Mouse (Mus musculus) layer of hippocampus, adult 2 months (tissue): ENCODE data around the gene Actrt2. TPM values are rescaled to one million over a fixed set of nuclear protein-coding genes. Genes with fewer than 3 reads are reported as not detected.

ENCODE experiments used
- DNase-seq, 2 experiments: peaks; one replicate each; pipeline ENCODE4 v3.0.0; 2022; ENCODE audit warnings: low spot score in 2 of 2
- H3K27ac ChIP-seq: fragments of 200-600 bp; 2 replicates; pipeline ENCODE4 v1.8.1; 2022
- H3K4me3 ChIP-seq: fragments of 200-600 bp; 2 replicates; pipeline ENCODE4 v1.8.1; 2022; ENCODE audit warnings: mild to moderate bottlenecking
- CTCF ChIP-seq: fragments of 200-600 bp; conservative IDR thresholded peaks from 2 replicates; pipeline ENCODE4 v1.8.1; 2022; ENCODE audit warnings: antibody characterized with exemption, mild to moderate bottlenecking, moderate library complexity
- long read RNA-seq, 2 experiments: library from polyadenylated mRNA; stranded (forward); transcript quantifications; one replicate each; pipeline ENCODE4 v2.0.0; 2021; ENCODE audit warnings: borderline mapping rate in 2 of 2
- total RNA-seq, 2 experiments: library from RNA; stranded (reverse); gene quantifications; 2 replicates each; pipeline ENCODE4 v1.2.3; 2021

The Actrt2 gene
- not detected for total RNA-seq
- long read RNA-seq, experiment 1: 0 reads
- long read RNA-seq, experiment 2: 0 reads

DNA sequence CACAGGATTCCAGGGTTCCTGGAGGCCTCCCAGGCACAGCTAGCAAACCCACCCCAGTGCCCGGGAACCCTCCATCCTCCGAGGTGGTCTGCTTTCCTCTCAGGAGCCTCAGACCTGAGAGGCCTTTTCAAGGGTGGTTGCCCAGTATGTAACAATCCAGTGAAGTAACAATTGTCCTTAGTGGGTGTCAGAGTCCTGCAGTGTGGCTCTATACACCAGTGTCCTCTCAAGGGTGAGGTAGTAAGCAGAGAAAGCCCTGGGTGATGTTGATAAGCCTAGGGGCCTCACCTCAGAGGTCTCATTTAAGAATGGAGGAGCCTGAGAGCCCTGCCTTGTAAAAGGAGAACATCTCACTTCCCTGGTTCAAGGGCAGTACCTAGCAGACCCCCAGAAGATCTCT is at the start of gene Actrt2:
Gene Actrt2, minus strand, starts transcription at position 101 of the 400 bp plus-strand sequence.
- Histone ChIP-seq H3K4me3 (no peak within 1 kb of the TSS), H3K27ac (no peak within 1 kb of the TSS)
- no peak for TF ChIP-seq CTCF
- no peak for DNase-seq

DNA sequence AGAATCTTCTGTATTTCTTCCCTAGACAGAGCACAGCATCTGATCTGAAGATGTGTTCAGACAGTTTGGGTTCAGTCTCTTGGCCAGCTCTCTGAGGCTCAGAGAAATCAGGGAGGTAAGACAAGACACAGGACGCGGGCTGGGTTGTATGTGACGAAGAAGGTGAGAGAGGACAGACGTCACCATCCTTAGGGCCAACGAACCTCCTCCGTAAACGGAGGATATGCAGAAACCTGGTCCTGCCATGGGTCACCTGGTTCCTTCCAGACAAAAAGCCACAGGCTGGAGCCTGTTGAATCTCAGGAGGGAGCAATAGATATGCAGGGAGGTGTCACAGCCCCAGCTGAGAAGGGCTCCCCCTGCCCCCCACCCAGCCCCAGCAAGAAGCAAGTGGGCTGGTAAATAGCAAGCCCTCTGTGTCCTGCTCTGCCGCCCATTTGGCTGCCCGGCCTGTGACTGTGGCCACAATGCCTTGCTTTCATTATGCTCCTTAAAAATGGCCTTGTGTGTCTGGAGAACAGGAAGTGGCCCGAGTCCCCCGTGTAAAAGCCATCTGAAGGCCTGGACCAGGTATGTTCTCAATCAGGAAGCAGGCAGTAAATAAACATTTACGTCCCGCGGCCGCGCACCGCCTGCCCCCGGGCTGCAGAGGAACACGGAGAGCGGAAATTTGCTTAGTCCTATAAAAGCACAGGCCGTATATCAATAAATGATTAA is 41.9 kb upstream of the Actrt2 start:
- no peak for DNase-seq
- Histone ChIP-seq H3K27ac (no peak overlapping the region), H3K4me3 (no peak overlapping the region)
- TF ChIP-seq CTCF: no peak

DNA sequence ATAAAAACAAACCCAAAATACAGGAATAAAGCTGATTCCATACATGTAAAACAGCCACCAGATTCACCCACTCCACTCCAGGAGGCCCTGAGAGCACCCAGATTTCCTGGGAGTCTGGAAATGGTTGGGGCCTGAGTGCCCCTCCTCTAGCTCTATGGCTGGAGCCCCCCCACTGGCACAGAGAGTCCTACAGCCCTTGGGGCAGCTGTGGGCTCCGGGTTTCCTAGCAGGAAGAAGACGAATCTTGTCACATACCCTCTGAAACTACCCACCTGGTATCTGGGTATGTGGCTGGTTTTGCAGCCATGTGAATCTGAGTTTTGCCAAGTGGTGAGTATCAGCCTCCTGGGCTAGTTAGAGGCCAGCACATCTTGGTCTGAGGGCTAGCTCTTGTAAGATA is 41.1 kb upstream of the Actrt2 start:
- Histone ChIP-seq H3K4me3 (no peak overlapping the region), H3K27ac (no peak overlapping the region)
- TF ChIP-seq CTCF: no peak
- no peak for DNase-seq

DNA sequence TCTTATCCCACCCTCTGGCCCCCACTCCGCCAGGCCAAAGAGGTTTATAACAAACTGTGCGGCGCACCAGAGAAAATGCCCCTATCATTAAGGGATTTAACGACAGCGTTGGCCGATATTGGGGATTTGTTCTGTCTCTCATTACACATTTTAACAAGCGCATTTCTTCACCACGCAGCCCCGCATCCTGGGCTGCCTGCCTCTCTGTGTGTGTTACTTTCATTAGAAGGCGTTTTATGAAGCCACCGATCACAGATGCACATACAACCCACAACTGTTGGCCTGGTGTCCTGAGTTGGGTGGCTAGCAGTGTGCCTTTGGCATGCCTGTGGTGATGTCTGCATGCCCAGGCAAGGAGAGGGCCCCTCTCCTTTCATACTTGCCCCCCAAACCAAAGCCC is 40.6 kb upstream of the Actrt2 start:
- Histone ChIP-seq H3K27ac (no peak overlapping the region), H3K4me3 (no peak overlapping the region)
- DNase-seq: no peak

DNA sequence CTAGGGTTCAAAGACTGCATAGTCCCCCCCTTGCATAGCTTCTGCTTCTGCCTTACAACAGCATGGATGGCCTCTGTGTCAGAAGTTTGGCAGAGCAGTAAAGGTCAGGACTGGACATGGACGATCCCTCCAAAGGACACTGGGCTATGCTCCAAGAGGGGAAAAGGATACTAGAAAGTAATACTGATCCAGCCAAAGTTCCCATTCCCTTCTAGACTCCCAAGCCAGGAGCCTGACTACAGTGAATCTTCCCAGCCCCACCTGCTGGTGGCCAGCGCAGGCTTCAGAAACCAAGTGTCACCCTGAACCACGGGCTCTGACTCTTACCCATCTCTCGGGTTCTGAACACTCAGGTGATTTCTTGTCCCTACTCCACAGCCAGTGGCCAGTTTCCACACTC is 39.9 kb upstream of the Actrt2 start:
- H3K4me3 ChIP-seq: no peak overlapping the region
- DNase-seq: no peak
- no peak overlapping the region for H3K27ac ChIP-seq
- no peak for TF ChIP-seq CTCF

More for the DNA sequence above, 40.6 kb upstream of the Actrt2 start:
- no peak for TF ChIP-seq CTCF

DNA sequence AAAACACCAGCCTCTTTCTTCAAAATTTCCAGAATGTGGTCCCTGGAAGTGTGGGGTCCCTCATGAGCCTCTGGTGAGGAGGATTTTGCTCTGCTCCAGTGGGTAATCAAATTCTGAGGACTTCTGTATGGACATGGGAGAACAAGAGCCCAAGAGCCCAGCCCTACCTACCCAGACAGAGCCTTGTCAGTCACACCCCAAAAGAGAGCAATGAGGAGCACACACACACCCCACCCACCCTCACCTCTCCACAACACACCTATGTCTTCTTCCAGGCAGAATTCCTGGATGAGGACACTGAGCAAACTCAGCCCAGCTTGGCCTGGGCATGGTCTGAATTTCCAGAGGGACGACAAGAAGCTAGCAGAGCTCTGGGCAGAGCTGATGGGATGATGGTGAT is 38.8 kb upstream of the Actrt2 start:
- no peak for DNase-seq
- no peak overlapping the region for H3K27ac ChIP-seq
- no peak for TF ChIP-seq CTCF
- H3K4me3 ChIP-seq: no peak overlapping the region

DNA sequence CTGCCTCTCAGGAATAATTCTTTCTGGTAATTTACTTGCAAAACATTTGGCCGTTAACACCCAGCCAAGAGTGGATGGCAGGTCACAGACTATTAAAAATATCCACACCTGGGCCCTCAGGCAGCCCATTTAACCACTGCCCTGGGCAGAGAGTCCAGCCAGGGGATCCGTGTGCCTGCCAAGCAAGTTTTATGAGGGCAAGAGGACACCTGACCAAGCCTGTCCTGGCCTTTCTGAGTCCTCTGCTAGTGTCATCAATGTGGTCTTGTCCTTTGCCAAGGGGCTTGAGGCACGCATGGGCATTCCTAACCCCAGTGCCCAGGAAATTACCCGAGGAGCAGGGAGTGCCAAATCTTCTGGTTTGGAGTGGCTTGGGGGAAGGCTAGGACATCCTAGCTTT is 38.0 kb upstream of the Actrt2 start:
- DNase-seq: no peak
- H3K4me3 ChIP-seq: no peak overlapping the region
- H3K27ac ChIP-seq: no peak overlapping the region
- TF ChIP-seq CTCF: no peak

DNA sequence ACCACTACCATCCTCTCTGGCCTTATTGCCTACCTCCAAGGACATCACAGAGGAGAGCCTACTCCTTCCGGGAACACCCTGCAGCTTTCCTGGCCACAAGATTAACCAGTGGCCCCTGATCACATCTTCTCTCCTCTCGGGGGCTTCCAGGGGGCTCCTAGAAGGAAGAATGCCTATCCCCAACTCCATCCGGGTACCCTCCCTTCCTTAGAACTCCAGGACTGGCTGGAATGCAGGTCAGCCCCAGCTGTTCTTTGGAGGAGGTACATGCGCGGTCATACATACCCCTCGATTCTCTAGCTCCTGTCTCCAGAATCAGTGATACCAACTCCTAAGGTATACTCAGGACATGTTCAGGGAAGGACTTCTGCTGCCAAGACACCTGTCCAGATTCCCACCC is 37.4 kb upstream of the Actrt2 start:
- Histone ChIP-seq H3K27ac (no peak overlapping the region), H3K4me3 (no peak overlapping the region)
- no peak for DNase-seq
- TF ChIP-seq CTCF: no peak

DNA sequence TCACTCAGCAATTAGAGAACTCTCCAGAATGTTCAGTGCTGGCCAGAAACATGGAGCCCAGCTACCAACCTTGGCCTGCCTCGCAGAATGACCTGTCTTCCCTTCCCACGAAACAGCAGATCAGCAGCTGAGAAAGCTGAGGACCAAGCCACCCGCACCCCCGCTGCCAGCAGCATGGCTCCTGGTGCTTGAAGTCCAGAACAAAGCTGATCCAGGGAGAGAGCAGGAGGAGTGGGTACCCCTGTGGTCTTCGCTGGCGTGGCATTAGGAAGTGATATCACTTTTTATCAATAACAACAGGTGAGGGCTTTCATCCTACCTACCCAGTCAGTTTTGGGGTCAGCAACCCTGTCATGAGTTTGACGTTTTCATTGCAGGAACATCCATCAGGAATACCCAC is 36.9 kb upstream of the Actrt2 start:
- DNase-seq: no peak
- no peak for TF ChIP-seq CTCF
- no peak overlapping the region for H3K27ac ChIP-seq

DNA sequence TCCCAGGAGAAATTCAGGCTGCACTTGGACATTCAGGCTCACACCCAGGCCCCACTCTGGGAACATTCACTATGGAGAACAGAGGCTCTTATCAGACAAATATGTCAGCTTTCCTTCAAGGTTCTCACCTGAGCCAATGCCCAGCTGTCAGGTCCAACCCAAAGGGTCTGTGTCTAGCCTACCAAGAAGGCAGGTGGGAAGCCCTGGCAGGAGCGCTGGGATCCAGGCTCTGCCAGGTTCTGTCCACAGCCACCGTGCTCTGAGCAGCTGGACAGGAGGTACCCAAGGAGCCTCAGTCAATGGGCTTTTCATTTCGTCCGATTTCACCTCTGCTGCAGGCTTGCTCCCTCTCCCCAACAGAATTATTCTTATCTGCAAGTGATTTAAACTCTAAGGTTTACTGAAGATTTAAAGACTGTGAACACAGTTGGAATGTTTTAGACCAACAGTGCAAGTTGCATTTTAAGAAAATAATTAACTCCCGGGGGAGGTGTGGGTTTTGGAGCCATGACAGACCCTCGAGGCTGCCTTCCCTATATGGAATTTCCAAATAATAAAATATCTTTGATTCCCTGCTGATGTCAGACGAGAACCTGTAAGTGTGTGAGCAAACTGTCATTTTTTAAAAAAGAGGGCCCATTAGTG is 35.9 kb upstream of the Actrt2 start:
- H3K4me3 ChIP-seq: no peak overlapping the region
- no peak overlapping the region for H3K27ac ChIP-seq
- TF ChIP-seq CTCF: no peak
- DNase-seq: no peak

More for the DNA sequence above, 36.9 kb upstream of the Actrt2 start:
- no peak overlapping the region for H3K4me3 ChIP-seq

DNA sequence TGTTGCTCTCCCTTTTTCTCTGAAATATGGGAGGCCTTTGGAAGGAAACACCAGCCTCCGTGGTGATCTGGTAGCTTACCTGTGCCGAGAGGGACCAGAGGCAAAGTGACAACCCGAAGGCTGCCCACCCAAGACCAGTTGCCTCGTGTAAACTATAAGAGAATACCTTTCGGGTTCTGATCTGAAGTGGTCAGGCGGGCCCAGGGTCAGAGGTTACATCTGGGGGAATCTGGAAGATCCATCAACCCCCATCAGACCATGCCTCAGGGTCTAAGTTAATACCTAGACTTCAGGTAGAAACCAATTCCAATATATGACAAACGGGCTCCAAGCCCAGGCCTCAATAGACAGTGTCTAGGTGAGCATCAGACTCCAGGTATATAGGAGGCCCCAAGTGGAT is 35.3 kb upstream of the Actrt2 start:
- no peak for DNase-seq
- Histone ChIP-seq H3K27ac (no peak overlapping the region), H3K4me3 (no peak overlapping the region)
- no peak for TF ChIP-seq CTCF

DNA sequence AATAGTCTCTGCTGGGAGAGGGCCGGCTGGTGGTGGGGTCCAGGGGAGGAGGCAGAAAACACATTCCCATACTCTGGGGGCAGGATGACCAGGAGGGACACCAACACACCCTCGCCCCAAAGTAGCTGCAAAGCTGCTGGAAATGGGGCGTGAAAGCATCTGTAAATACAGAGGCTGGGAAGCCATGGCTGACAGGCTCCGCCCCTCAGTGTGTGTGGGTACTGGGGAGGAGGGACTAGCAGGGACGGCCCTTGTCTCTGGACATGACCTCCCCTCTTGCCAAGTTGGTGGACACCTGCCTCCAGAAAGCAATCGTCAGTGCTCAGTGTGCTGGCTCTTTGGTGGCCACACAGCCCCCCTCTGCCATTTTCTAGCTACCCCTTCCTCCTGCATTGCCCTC is 34.5 kb upstream of the Actrt2 start:
- DNase-seq: no peak
- H3K27ac ChIP-seq: no peak overlapping the region
- TF ChIP-seq CTCF: no peak
- no peak overlapping the region for H3K4me3 ChIP-seq

DNA sequence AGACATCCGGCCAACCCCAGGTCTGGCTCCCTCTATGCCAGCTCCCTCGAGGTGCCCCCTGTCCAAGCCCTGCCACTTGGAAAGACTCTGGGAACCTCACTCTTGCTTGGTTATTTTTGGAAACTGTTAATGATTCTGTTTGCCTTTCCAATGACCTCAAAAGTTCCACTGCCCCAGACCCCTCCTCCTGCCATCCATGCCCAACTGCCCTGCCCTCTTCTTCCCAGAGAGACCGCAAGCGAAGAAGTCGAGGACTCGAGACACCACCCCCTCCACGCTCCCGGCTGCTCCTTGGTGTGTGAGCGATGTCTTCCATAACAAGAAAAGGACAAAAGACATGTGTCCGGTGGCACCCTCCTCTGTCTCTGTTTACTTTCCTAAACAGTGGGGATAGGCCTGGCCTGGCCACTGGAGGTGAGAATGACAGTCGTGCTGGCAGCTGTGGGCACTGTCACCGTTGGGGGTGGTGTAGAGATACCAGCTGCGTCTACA is 33.3 kb upstream of the Actrt2 start:
- no peak overlapping the region for H3K4me3 ChIP-seq
- TF ChIP-seq CTCF: no peak
- no peak for DNase-seq
- no peak overlapping the region for H3K27ac ChIP-seq

DNA sequence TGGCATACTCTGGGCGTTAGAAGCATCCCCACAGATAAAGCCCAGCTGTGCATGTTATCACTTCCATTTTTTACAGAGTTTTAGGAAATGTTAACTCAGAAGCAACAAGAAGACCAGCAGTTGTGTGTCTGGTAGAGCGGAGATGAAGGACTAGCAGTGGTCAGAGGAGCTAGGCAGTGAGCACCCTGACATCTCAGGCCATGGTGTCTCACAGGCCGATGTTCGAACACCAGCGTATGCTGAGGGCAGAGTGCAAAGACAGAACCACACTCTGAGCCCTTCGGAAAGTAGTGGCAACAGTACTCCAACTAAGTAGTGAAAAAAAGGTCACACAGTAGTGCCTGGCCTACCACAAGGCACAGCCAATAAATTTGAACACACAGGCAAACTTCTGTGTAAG is 32.8 kb upstream of the Actrt2 start:
- no peak for TF ChIP-seq CTCF
- Histone ChIP-seq H3K4me3 (no peak overlapping the region), H3K27ac (no peak overlapping the region)
- DNase-seq: no peak
